Mouse (Mus musculus) G1E (cell line): ENCODE measurements around the gene Cntnap5c.

Source experiments
- CTCF ChIP-seq: IDR thresholded peaks from 2 replicates; pipeline ENCODE4 v1.5.1; 2012; ENCODE audit warnings: low read depth, low read length, inconsistent platforms, mixed read lengths
- GATA1 ChIP-seq: IDR thresholded peaks from 2 replicates; pipeline ENCODE4 v1.6.1; 2012; ENCODE audit warnings: borderline replicate concordance, low read length, inconsistent platforms, mixed read lengths
- POLR2AphosphoS5 ChIP-seq: IDR thresholded peaks from 2 replicates; pipeline ENCODE4 v1.6.1; 2012; ENCODE audit warnings: low read depth, low read length, inconsistent platforms; ENCODE audit not compliant: insufficient replicate concordance
- TAL1 ChIP-seq: conservative IDR thresholded peaks from 2 replicates; pipeline ENCODE4 v1.6.1; 2012; ENCODE audit warnings: low read depth, low read length, inconsistent platforms, mixed read lengths

DNA sequence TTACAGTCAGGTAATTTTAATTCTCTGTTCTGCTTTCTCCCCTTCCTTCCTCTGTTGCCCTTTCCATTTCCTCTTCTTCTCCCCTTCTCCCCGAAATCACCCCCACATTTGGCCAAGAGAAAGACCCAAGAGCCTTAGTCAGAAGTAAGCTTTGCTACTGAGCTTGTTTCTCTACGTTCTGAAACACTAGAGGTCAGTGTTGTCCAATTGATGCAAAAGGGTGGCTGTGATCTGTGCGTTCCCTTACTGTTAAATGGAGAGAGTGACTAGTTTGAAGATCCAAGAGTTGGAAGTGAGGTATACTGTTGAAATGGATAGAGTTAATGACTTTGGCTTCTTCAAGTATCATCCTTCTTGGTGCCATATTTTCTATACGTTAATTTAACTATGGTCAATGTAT is 1.5 kb downstream of the Cntnap5c start:
- no peak for TF ChIP-seq CTCF
- no peak for TF ChIP-seq GATA1
- TF ChIP-seq TAL1: no peak
- no peak for TF ChIP-seq POLR2AphosphoS5
